Mouse (Mus musculus) hindbrain, embryonic 15.5 days (tissue): ENCODE results near the gene Elovl6. TPM values are rescaled to one million over a fixed set of nuclear protein-coding genes. Genes with fewer than 3 reads are reported as not detected.

ENCODE experiments used
- ATAC-seq: fragments of 200-750 bp; cut with Nextera tagmentation; 2 replicates; pipeline ENCODE4 v1.8.0; 2017; ENCODE audit warnings: low read depth, moderate number of reproducible peaks, moderate TSS enrichment; ENCODE audit not compliant: low FRiP score
- H3K27ac ChIP-seq: fragments of 300-500 bp; sonication (generic); replicated peaks from 2 replicates; pipeline ENCODE4 v1.5.1; 2015; ENCODE audit warnings: mild to moderate bottlenecking, inconsistent platforms
- H3K27me3 ChIP-seq: fragments of 300-500 bp; sonication (generic); 2 replicates; pipeline ENCODE4 v1.6.1; 2015; ENCODE audit warnings: control low read depth, inconsistent platforms
- H3K36me3 ChIP-seq: fragments of 300-500 bp; sonication (generic); 2 replicates; pipeline ENCODE4 v1.6.1; 2015; ENCODE audit warnings: control low read depth, inconsistent platforms
- H3K4me1 ChIP-seq: fragments of 300-500 bp; sonication (generic); replicated peaks from 2 replicates; pipeline ENCODE4 v1.6.1; 2015; ENCODE audit warnings: control low read depth, inconsistent platforms
- H3K4me2 ChIP-seq: fragments of 300-500 bp; sonication (generic); 2 replicates; pipeline ENCODE4 v1.6.1; 2015; ENCODE audit warnings: moderate library complexity, mild to moderate bottlenecking, inconsistent platforms
- H3K4me3 ChIP-seq: fragments of 300-500 bp; sonication (generic); 2 replicates; pipeline ENCODE4 v1.5.1; 2015; ENCODE audit warnings: mild to moderate bottlenecking, inconsistent platforms
- H3K9ac ChIP-seq: fragments of 300-500 bp; sonication (generic); 2 replicates; pipeline ENCODE4 v1.6.1; 2015; ENCODE audit warnings: inconsistent platforms
- H3K9me3 ChIP-seq: fragments of 300-500 bp; sonication (generic); 2 replicates; pipeline ENCODE4 v1.6.1; 2016; ENCODE audit warnings: control low read depth, inconsistent platforms
- WGBS: fragments of 180-500 bp; shearing (Covaris S2); methylation state at CpG from one replicate; pipeline ENCODE4 v1.1.7; 2015; 5-methylcytosine and 5-hydroxymethylcytosine counted together
- polyA plus RNA-seq: library from polyadenylated mRNA; unstranded; fragments of >200 nt; fragmentation: Nextera tagmentation; extraction: Ambion mirVana; gene quantifications from 2 replicates; pipeline ENCODE4 v1.2.1, GENCODE M21; 2015

The Elovl6 gene
- polyA plus RNA-seq, 1 experiment from 2014 or later: 42.9 TPM

DNA sequence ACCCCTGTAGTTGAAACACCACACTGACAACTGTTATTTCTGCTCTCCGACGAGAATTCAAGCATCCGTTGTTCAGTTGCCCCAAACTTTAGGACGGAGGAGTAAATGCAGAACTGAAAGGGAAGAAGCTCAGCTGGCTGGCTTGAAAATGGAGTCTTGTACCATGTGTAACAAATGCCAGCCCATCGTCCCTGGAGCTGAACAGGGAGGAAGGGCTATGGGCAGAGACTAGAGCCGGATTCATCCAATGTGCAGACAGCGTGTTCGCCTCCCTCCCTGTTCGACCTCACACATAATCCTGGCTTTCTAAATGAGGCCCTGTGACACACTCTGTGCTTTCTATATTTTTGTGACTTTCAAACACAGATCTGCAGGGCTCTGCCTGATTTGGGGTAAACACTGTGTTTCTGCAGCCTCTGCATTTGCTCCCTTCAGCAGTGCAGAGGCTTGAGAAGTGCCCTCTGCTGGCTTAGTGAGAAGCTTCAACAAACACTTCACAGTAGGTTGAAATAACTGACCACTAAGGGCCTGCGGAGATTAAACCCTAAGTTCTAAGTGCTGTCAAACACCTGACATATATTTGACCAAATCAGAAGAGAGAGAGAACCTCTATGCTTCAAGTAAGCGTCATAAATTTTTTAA is 102.2 kb downstream of the Elovl6 start:
- ATAC-seq: peak; percentile 64; the same call in 1 of the 2 replicates
- Histone ChIP-seq H3K9ac (no peak overlapping the region), H3K4me2 (no peak overlapping the region), H3K27me3 (no peaks in the 10 kb centered on the region), H3K9me3 (no peaks in the 10 kb centered on the region), H3K4me3 (no peak overlapping the region), H3K4me1 (no peaks in the 10 kb centered on the region), H3K36me3 (peaks cover 12% of the 10 kb centered on the region; the same call in 1 of the 2 replicates), H3K27ac (0 out of 2 replicates have a peak overlapping the region, but pooled peaks have one; percentile 32)
- 84% methylated on average over 11 of the region's 11 CpGs for WGBS

DNA sequence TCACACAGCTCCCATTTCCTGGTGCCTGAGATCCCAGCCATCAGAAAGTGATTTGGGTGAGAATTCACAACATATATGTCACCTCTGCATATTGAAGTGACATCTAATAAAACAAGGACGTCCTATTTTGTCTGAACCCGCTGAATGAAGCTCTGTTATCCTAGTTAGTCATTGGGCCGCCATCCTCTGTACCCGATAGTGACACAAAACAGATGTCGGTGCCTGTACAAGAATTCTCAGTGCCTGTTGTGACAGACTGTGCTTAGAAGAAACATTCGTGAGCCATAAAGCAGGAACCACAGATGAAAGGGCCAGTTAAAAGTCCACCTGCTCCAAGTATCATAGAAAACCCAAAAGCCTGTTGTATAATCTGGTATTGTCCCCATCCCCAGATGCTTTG is 105.3 kb downstream of the Elovl6 start:
- WGBS: 92% methylated on average over 6 of the region's 6 CpGs

DNA sequence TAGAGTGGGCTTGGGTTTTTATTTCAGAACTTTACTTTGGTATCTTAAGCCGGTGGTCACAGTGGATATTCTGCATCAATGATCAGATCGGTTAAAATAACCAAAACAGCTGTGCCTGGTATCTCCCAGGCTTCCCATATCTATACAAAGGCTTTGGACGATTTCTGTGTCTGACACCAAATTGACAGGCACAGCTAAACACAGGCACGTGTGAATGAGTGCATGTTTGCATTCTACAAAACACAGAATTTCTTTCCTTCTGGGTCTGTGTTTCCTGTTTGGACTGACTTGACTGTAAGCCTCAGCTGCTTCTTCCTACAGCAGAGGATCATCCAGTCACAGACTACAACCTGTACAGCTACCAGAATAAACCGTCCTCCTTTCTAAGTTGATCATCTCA is 107.5 kb downstream of the Elovl6 start:
- Histone ChIP-seq H3K4me3 (no peak overlapping the region), H3K4me1 (peaks cover 12% of the 10 kb centered on the region; the same call in 1 of the 2 replicates), H3K9me3 (no peaks in the 10 kb centered on the region), H3K27ac (peak overlapping the region; percentile 31), H3K4me2 (no peak overlapping the region), H3K36me3 (no peaks in the 10 kb centered on the region), H3K27me3 (no peaks in the 10 kb centered on the region), H3K9ac (no peak overlapping the region)
- ATAC-seq: no peak
- 65% methylated on average over 5 of the region's 5 CpGs for WGBS

More for the DNA sequence above, 105.3 kb downstream of the Elovl6 start:
- no peaks in the 10 kb centered on the region for H3K27me3 ChIP-seq
- no peak overlapping the region for H3K9ac ChIP-seq
- H3K9me3 ChIP-seq: no peaks in the 10 kb centered on the region
- H3K27ac ChIP-seq: no peak overlapping the region
- peaks cover 12% of the 10 kb centered on the region; the same call in 1 of the 2 replicates for H3K4me1 ChIP-seq
- peaks cover 9% of the 10 kb centered on the region; the same call in 1 of the 2 replicates for H3K36me3 ChIP-seq
- no peak overlapping the region for H3K4me2 ChIP-seq
- no peak for ATAC-seq
- no peak overlapping the region for H3K4me3 ChIP-seq

DNA sequence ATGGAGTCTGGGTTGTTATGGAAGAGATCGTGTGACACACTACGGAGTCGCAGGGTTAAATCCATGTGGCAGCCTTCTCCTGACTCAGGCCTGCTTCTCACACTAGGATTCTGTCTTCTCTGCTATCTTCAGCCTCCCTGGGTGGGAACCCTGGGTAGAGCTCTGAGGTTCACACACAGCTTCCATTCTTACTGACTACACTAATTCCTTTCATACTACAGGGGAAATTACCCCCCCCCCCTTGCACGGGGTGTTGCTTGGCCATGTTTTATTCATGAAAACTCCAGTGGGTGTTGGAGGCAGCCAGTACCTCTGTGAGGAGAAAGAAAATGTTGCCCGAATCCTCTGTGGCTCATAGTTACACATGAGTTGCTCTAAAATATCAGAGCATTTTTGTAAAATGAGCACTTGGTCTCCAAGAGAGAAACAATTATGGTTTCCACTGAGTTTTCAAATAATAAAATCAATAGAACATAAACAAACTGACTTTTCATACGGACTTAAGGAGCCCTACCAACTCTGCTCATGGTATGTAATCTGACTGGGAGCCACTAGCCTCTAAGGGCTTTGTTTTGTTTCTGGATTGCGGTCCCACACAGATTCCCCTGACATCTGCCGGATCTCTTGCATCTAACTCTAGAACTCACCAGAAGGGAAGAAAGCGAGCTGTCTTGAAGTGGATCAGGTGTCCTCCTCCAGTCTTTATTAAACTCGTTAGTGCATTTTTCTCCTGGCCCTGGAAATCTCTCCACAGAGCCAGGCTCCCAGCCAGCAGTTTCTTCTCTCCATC is 108.3 kb downstream of the Elovl6 start:
- Histone ChIP-seq H3K4me3 (no peak overlapping the region), H3K9me3 (no peaks in the 10 kb centered on the region), H3K27me3 (no peaks in the 10 kb centered on the region), H3K36me3 (no peaks in the 10 kb centered on the region), H3K9ac (no peak overlapping the region), H3K27ac (peak overlapping the region; percentile 31), H3K4me1 (peaks cover 12% of the 10 kb centered on the region; the same call in 1 of the 2 replicates), H3K4me2 (no peak overlapping the region)
- peak; percentile 86 for ATAC-seq
- WGBS: 50% methylated on average over 10 of the region's 10 CpGs

DNA sequence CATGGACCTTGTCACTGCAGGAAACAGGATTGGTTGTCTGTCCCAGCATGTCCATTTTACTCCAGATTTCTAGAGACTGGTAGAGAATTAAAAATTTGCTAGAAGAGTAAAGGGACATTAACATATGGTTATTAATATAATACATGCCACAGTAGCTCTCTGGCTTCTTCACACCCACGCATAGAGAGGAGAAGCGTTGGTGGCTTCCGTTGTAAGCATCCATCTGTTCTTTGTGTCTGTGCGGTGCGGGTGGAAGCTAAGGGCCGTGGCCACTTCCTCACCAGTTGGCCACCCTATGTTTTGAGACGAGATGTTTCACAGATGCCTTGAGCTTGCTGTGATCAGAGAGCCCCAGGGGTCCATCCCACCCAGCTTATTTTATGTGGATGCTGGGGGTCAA is 109.5 kb downstream of the Elovl6 start:
- H3K9me3 ChIP-seq: no peaks in the 10 kb centered on the region
- H3K4me3 ChIP-seq: no peak overlapping the region
- no peak for ATAC-seq
- peaks cover 12% of the 10 kb centered on the region; the same call in 1 of the 2 replicates for H3K4me1 ChIP-seq
- H3K27ac ChIP-seq: no peak overlapping the region
- H3K4me2 ChIP-seq: no peak overlapping the region
- 86% methylated on average over 7 of the region's 7 CpGs for WGBS
- H3K9ac ChIP-seq: no peak overlapping the region
- H3K27me3 ChIP-seq: no peaks in the 10 kb centered on the region
- H3K36me3 ChIP-seq: no peaks in the 10 kb centered on the region

DNA sequence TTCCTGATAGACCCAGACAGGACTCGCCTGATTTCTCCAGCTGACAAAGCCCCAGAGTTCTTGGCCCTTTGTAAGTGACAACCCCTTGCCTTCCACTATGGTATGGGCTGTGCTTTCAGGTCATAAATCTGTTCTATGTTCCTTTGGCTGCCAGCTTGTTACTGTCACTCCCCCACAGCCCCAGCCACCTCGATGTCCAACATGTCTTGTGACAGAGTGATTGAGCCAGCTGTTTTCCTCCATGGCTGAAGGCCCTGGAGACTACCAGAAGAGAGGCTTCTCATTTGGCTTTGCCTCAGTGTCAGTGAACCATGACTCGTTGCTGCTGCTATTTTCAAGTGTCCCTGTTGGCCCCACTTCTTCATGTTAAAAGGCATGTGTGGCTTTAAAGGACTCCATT is 113.3 kb downstream of the Elovl6 start:
- H3K27ac ChIP-seq: no peak overlapping the region
- no peaks in the 10 kb centered on the region for H3K36me3 ChIP-seq
- ATAC-seq: no peak
- no peaks in the 10 kb centered on the region for H3K9me3 ChIP-seq
- peaks cover 4% of the 10 kb centered on the region; the same call in 1 of the 2 replicates for H3K4me1 ChIP-seq
- H3K9ac ChIP-seq: no peak overlapping the region
- H3K27me3 ChIP-seq: no peaks in the 10 kb centered on the region
- H3K4me2 ChIP-seq: no peak overlapping the region
- no peak overlapping the region for H3K4me3 ChIP-seq
- WGBS: 53% methylated on average over 3 of the region's 3 CpGs

DNA sequence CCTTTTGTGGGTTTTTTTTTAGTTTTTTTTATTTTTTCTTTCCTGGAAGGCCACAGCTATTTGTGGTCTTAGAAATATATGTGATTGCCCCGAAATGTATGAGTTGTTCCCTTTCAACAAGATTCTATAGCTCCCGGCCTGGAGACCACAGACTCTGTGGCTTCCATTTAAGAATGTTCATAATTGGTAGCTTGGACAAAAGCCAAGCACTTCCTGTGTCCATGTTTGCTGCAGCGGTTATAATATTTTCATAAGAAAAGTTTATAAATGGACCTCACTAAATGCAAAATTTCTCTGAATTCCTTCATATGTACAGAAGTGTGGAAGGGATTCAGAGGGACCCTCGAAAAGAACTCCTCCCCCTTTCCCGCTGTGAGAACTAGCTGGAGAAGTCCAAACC is 114.6 kb downstream of the Elovl6 start:
- Histone ChIP-seq H3K27me3 (no peaks in the 10 kb centered on the region), H3K4me3 (no peak overlapping the region), H3K27ac (no peak overlapping the region), H3K4me2 (no peak overlapping the region), H3K36me3 (no peaks in the 10 kb centered on the region), H3K4me1 (no peaks in the 10 kb centered on the region; the same call in 1 of the 2 replicates), H3K9me3 (no peaks in the 10 kb centered on the region), H3K9ac (no peak overlapping the region)
- no peak for ATAC-seq
- WGBS: 73% methylated on average over 5 of the region's 5 CpGs

DNA sequence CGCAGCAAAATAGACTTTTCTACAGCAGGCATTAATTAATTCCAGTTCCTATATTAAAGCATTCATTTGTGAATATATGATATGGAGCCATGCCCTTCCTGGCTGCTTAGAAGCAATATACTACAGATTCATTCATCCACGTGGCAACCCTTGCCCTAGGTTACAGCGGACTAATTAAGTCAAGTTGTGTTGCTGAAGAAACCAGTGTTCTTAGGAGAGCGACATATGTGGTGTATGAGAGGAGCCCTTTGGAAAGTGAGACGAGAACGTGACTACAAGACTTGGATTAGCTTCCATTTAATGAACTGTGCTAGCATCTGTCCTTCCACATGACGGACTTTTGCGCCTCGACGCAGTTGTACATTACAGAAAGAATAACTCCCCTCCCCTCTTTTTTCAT is 115.2 kb downstream of the Elovl6 start:
- Histone ChIP-seq H3K9me3 (no peaks in the 10 kb centered on the region), H3K27ac (no peak overlapping the region), H3K9ac (no peak overlapping the region), H3K4me2 (no peak overlapping the region), H3K36me3 (no peaks in the 10 kb centered on the region), H3K4me3 (no peak overlapping the region), H3K4me1 (no peaks in the 10 kb centered on the region; the same call in 1 of the 2 replicates), H3K27me3 (no peaks in the 10 kb centered on the region)
- ATAC-seq: peak; percentile 59
- 53% methylated on average over 10 of the region's 10 CpGs for WGBS

DNA sequence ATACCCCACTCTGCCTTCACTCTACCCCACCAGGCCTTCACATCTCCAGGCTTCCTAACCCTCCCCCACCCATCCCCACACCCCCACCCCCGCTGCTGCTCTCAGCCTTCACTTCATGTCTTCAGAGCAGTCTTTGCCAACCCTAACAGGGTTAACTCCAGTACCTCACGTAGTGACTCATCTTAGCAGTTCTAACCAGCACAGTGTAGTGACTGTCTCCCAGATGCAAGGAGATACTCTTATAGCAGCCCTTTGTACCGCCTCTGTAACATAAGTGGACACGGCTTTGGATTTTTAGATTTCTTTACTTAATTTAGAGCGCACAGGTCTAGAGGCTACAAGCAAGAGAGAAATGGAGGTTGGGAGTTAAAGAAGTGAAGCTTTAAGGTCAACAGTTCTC is 116.4 kb downstream of the Elovl6 start:
- Histone ChIP-seq H3K27me3 (no peaks in the 10 kb centered on the region), H3K27ac (no peak overlapping the region), H3K36me3 (no peaks in the 10 kb centered on the region), H3K9me3 (no peaks in the 10 kb centered on the region), H3K4me2 (no peak overlapping the region), H3K4me1 (no peaks in the 10 kb centered on the region; the same call in 1 of the 2 replicates), H3K4me3 (no peak overlapping the region), H3K9ac (no peak overlapping the region)
- ATAC-seq: no peak
- WGBS: 85% methylated on average over 5 of the region's 5 CpGs

DNA sequence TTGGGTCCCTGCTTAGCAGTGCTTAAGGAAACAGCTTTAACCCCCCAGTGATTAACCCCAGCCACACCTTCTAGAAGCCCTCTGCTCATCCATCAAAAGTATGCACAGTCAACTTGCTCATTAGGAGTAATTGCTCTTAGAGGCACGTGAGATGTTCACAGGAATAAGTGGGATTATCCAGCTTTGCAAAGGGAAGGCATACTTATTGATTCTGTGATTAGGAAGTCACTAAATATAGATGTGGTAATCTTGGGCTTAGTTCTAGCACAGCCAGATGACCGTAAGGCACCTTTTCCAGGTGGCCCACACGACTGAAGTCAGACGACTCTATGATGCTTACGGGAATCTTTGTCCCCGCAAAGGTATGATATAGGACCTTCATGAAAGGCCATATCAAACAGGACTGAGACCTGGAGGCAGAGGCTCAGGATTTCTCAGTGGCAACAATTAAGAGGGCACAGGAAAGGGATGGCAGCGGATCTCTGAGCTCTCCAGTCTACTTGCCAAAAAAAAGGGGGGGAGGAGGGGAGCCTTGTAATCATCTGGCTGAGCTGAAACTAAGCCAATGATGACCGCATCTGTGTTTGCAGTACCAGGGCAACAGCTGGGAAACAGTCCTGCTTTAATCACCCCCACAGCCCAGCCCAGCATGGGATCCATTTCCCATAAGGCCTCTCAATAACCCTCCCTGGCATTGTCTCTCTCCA is 117.6 kb downstream of the Elovl6 start:
- H3K9me3 ChIP-seq: no peaks in the 10 kb centered on the region
- H3K27ac ChIP-seq: no peak overlapping the region
- no peaks in the 10 kb centered on the region for H3K36me3 ChIP-seq
- H3K4me1 ChIP-seq: no peaks in the 10 kb centered on the region; the same call in 1 of the 2 replicates
- no peak overlapping the region for H3K4me3 ChIP-seq
- 68% methylated on average over 8 of the region's 8 CpGs for WGBS
- H3K27me3 ChIP-seq: no peaks in the 10 kb centered on the region
- ATAC-seq: 0 out of 2 replicates have a peak, but pooled peaks have one; percentile 9
- no peak overlapping the region for H3K9ac ChIP-seq
- no peak overlapping the region for H3K4me2 ChIP-seq

DNA sequence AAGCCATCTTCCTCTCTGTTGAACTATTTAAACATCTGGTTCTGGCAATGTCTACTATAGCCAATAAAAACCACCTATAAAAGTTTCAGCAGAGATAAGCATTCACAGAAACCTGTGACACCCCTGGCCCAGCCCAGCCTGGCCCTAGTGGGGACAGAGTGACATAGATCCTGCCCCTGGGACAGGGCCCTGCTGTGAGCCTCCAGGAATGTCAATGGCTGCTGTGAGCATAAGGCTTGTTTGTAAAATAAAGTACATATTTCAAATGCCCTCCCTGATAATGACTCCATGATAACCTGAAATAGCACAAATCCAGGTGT is 118.1 kb downstream of the Elovl6 start:
- Histone ChIP-seq H3K4me2 (no peak overlapping the region), H3K27me3 (no peaks in the 10 kb centered on the region), H3K27ac (no peak overlapping the region), H3K36me3 (no peaks in the 10 kb centered on the region), H3K9me3 (no peaks in the 10 kb centered on the region), H3K9ac (no peak overlapping the region), H3K4me1 (no peaks in the 10 kb centered on the region; the same call in 1 of the 2 replicates), H3K4me3 (no peak overlapping the region)
- ATAC-seq: no peak

DNA sequence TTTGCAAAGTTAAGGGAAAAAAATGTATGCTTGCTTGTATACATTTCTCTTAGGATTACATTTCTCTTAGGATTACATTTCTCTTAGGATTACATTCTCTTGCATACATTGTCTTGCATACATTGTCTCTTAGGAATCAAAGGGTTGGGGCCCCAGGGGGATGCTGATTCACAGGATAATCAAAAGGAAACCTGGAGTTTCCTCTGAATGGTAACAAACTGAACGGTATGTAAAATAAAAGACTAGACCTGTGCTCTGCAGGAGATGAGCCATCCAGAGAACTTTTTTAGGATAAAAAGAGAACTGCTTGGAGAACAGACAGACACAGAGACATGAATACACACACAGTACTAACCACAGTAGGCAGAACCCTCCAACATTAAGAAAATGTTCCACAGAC is 118.8 kb downstream of the Elovl6 start:
- Histone ChIP-seq H3K9me3 (no peaks in the 10 kb centered on the region), H3K27me3 (no peaks in the 10 kb centered on the region), H3K4me3 (no peak overlapping the region), H3K9ac (no peak overlapping the region), H3K27ac (no peak overlapping the region), H3K4me1 (no peaks in the 10 kb centered on the region; the same call in 1 of the 2 replicates), H3K4me2 (no peak overlapping the region), H3K36me3 (no peaks in the 10 kb centered on the region)
- 3% methylated on average over 1 of the region's 1 CpGs for WGBS
- ATAC-seq: no peak
